In genomic region chr10:60491538-60491937, GRCm38 (mm10) we compare ENCODE assay signal across 17 mouse cellular contexts.
DNase-seq lines count a peak whose midpoint lies in the region; ATAC-seq and TF ChIP-seq lines count a peak whose summit lies in the region.
"Had no signal": no experiment of that assay in that cellular context is flagged by ENCODE, and none has a peak within 500 bp of the region (broad histone marks: within the 10 kb centered on the region; RNA-seq: fewer than 3 reads in every experiment).

No protein-coding gene starts in this region.

- DNase-seq in cerebellum, postnatal 36 days, result peak; percentile 6 to 11
- peak; percentile 54 for DNase-seq in hindbrain, postnatal 0 days (ENCODE audit: low spot score)
- DNase-seq in brain, embryonic 14.5 days (ENCODE audit: low read depth), result peak; percentile 61
- DNase-seq in midbrain, embryonic 14.5 days, result peak; percentile 67
- DNase-seq in MN1 (ENCODE audit: low spot score), result no peak
- DNase-seq: gastrocnemius, postnatal 36 days; kidney, adult 11 months; right cerebral cortex, postnatal 4 days; thymus, postnatal 14 days had no signal

- no peak overlapping the region for H3K9ac ChIP-seq in hindbrain, postnatal 0 days (replicated peaks; ENCODE audit: low read length)
- no peak overlapping the region for H3K9ac ChIP-seq in hindbrain, embryonic 12.5 days
- no peak overlapping the region for H3K9ac ChIP-seq in midbrain, embryonic 14.5 days (replicated peaks; ENCODE audit: low read length)
- no peak overlapping the region for H3K9ac ChIP-seq in heart, embryonic 12.5 days
- H3K9ac ChIP-seq: embryonic facial prominence, embryonic 13.5 days; limb, embryonic 13.5 days; liver, embryonic 14.5 days; lung, embryonic 15.5 days had no signal

- 39% methylated on average over 2 of the region's 2 CpGs for WGBS in hindbrain, postnatal 0 days
- WGBS in hindbrain, embryonic 12.5 days, result 51% methylated on average over 2 of the region's 2 CpGs
- WGBS in midbrain, embryonic 14.5 days, result 51% methylated on average over 2 of the region's 2 CpGs
- 51% methylated on average over 2 of the region's 2 CpGs for WGBS in heart, embryonic 12.5 days

- no peaks in the 10 kb centered on the region for H3K9me3 ChIP-seq in hindbrain, postnatal 0 days (ENCODE audit: low read length)
- H3K9me3 ChIP-seq in hindbrain, embryonic 12.5 days (replicated peaks), result 0 out of 2 replicates have a peak, but pooled peaks cover 7% of the 10 kb centered on the region
- no peaks in the 10 kb centered on the region for H3K9me3 ChIP-seq in midbrain, embryonic 14.5 days (ENCODE audit: control insufficient read depth, low read length)
- peaks cover 5% of the 10 kb centered on the region for H3K9me3 ChIP-seq in heart, embryonic 12.5 days (replicated peaks)
- H3K9me3 ChIP-seq: embryonic facial prominence, embryonic 13.5 days; limb, embryonic 13.5 days; lung, embryonic 15.5 days had no signal

- no peak for TF ChIP-seq CTCF in hindbrain, postnatal 0 days (IDR thresholded peaks at IDR 0.05; ENCODE audit: low read depth)
- no peak for TF ChIP-seq CTCF in brain, embryonic 14.5 days (IDR thresholded peaks at IDR 0.05; ENCODE audit: borderline replicate concordance, extremely low read depth, insufficient read depth, insufficient read length)

- 0 out of 2 replicates have a peak, but pooled peaks cover 7% of the 10 kb centered on the region for H3K4me1 ChIP-seq in hindbrain, postnatal 0 days (ENCODE audit: insufficient read depth, low read length)
- H3K4me1 ChIP-seq in hindbrain, embryonic 12.5 days, result peaks cover 12% of the 10 kb centered on the region
- peaks cover 6% of the 10 kb centered on the region for H3K4me1 ChIP-seq in midbrain, embryonic 14.5 days (ENCODE audit: control insufficient read depth, insufficient read depth, low read length)
- no peaks in the 10 kb centered on the region for H3K4me1 ChIP-seq in heart, embryonic 12.5 days (replicated peaks)
- H3K4me1 ChIP-seq: lung, embryonic 15.5 days had no signal

- TF ChIP-seq POLR2A in brain, embryonic 14.5 days (IDR thresholded peaks at IDR 0.05; ENCODE audit: borderline replicate concordance, extremely low read depth, insufficient read depth, insufficient read length, poor library complexity, severe bottlenecking), result no peak

- H3K27me3 ChIP-seq in hindbrain, postnatal 0 days (ENCODE audit: insufficient read depth, low read length), result no peaks in the 10 kb centered on the region
- peaks cover 6% of the 10 kb centered on the region; the same call in 1 of the 2 replicates for H3K27me3 ChIP-seq in hindbrain, embryonic 12.5 days
- H3K27me3 ChIP-seq in midbrain, embryonic 14.5 days (ENCODE audit: control insufficient read depth, insufficient read depth, low read length), result no peaks in the 10 kb centered on the region
- H3K27me3 ChIP-seq in heart, embryonic 12.5 days (replicated peaks), result peaks cover 36% of the 10 kb centered on the region
- H3K27me3 ChIP-seq: embryonic facial prominence, embryonic 13.5 days; lung, embryonic 15.5 days had no signal

- no peak overlapping the region for H3K4me3 ChIP-seq in hindbrain, postnatal 0 days (ENCODE audit: low read length)
- no peak overlapping the region for H3K4me3 ChIP-seq in hindbrain, embryonic 12.5 days
- H3K4me3 ChIP-seq in midbrain, embryonic 14.5 days (replicated peaks; ENCODE audit: low read depth, low read length), result no peak overlapping the region
- no peak overlapping the region for H3K4me3 ChIP-seq in heart, embryonic 12.5 days
- H3K4me3 ChIP-seq: embryonic facial prominence, embryonic 13.5 days; limb, embryonic 13.5 days; lung, embryonic 15.5 days had no signal

- H3K27ac ChIP-seq in hindbrain, postnatal 0 days, result no peak overlapping the region
- H3K27ac ChIP-seq in hindbrain, embryonic 12.5 days, result no peak overlapping the region
- H3K27ac ChIP-seq in midbrain, embryonic 14.5 days (replicated peaks; ENCODE audit: low read depth, low read length), result no peak overlapping the region
- H3K27ac ChIP-seq in heart, embryonic 12.5 days (ENCODE audit: poor library complexity, severe bottlenecking), result no peak overlapping the region
- H3K27ac ChIP-seq: embryonic facial prominence, embryonic 13.5 days; kidney, postnatal 0 days; limb, embryonic 13.5 days; liver, embryonic 14.5 days; lung, embryonic 15.5 days had no signal

- no peak overlapping the region for H3K4me2 ChIP-seq in hindbrain, postnatal 0 days (ENCODE audit: low read depth, low read length)
- no peak overlapping the region for H3K4me2 ChIP-seq in hindbrain, embryonic 12.5 days (replicated peaks)
- no peak overlapping the region for H3K4me2 ChIP-seq in midbrain, embryonic 14.5 days (ENCODE audit: low read length)
- no peak overlapping the region for H3K4me2 ChIP-seq in heart, embryonic 12.5 days
- H3K4me2 ChIP-seq: embryonic facial prominence, embryonic 13.5 days; limb, embryonic 13.5 days; lung, embryonic 15.5 days had no signal

- ATAC-seq in cerebellum, adult (ENCODE audit: insufficient number of reproducible peaks, low FRiP score, low TSS enrichment), result no peak
- peak; percentile 55 for ATAC-seq in hindbrain, postnatal 0 days
- ATAC-seq in hindbrain, embryonic 12.5 days (ENCODE audit: low FRiP score), result no peak; the same call in 1 of the 2 replicates
- no peak for ATAC-seq in midbrain, embryonic 14.5 days (ENCODE audit: low FRiP score, low TSS enrichment)
- no peak for ATAC-seq in heart, embryonic 12.5 days (ENCODE audit: insufficient number of reproducible peaks, low FRiP score)

- H3K36me3 ChIP-seq in hindbrain, postnatal 0 days (ENCODE audit: insufficient read depth, low read length), result no peaks in the 10 kb centered on the region
- H3K36me3 ChIP-seq in hindbrain, embryonic 12.5 days, result no peaks in the 10 kb centered on the region
- no peaks in the 10 kb centered on the region for H3K36me3 ChIP-seq in midbrain, embryonic 14.5 days (ENCODE audit: control insufficient read depth, insufficient read depth, low read length)
- H3K36me3 ChIP-seq in heart, embryonic 12.5 days, result no peaks in the 10 kb centered on the region
- H3K36me3 ChIP-seq: embryonic facial prominence, embryonic 13.5 days; limb, embryonic 13.5 days; lung, embryonic 15.5 days had no signal
